Mouse (Mus musculus) frontal cortex, adult 2 months (tissue): ENCODE results near the gene Pim3. TPM values are rescaled to one million over a fixed set of nuclear protein-coding genes. Genes with fewer than 3 reads are reported as not detected.

Experiments
- DNase-seq, 2 experiments: peaks; one replicate each; pipeline ENCODE4 v3.0.0; 2022; ENCODE audit warnings: low spot score in 1 of 2; ENCODE audit errors: extremely low spot score in 1 of 2
- polyA plus RNA-seq: library from polyadenylated mRNA; depleted of rRNA; stranded (reverse); fragments of >200 nt; gene quantifications from 2 replicates; pipeline ENCODE4 v1.2.3, GENCODE M21; 2012; rRNA removed

Pim3 gene
- polyA plus RNA-seq, 1 experiment: 13.6 TPM

GRCm38 (mm10) chr15:88915046-88915445 is 53.1 kb downstream of the Pim3 start:
- no peak for DNase-seq

Other genes with a start within 250 kb of the Pim3 start
- gene Brd1, start 128.0 kb upstream of the Pim3 start, polyA plus RNA-seq: 23.3 and 23.5 TPM in 2 replicates
- gene Zbed4, start 110.5 kb upstream of the Pim3 start, polyA plus RNA-seq: 6.3 and 6.4 TPM in 2 replicates
- 15.3 and 15.7 TPM in 2 replicates for gene Alg12, start 42.9 kb upstream of the Pim3 start, polyA plus RNA-seq
- 24.1 and 31.2 TPM in 2 replicates for gene Creld2, start 42.5 kb upstream of the Pim3 start, polyA plus RNA-seq
- gene Ttll8, start 92.2 kb downstream of the Pim3 start, polyA plus RNA-seq: 1.8 and 2.0 TPM in 2 replicates
- 149 and 180 TPM in 2 replicates for gene Mlc1, start 116.8 kb downstream of the Pim3 start, polyA plus RNA-seq
- not detected in 2 replicates for gene Mov10l1, start 120.7 kb downstream of the Pim3 start, polyA plus RNA-seq
- 91.8 and 100 TPM in 2 replicates for gene Panx2, start 197.5 kb downstream of the Pim3 start, polyA plus RNA-seq
- 24.3 and 25.8 TPM in 2 replicates for gene Trabd, start 212.9 kb downstream of the Pim3 start, polyA plus RNA-seq
- 33.1 and 38.3 TPM in 2 replicates for gene Selenoo, start 226.9 kb downstream of the Pim3 start, polyA plus RNA-seq